Mouse (Mus musculus) induced T-regulatory cell, adult 2 months (primary cell): ENCODE data around the gene Cldn11.
"Not testable (repeated sequence)": the region's sequence is repeated elsewhere in the genome, so short reads cannot be mapped to it uniquely, and the experiment has no call there.

ENCODE experiments used
- DNase-seq: peaks from one replicate; pipeline ENCODE4 v3.0.0-alpha.2; 2012; ENCODE audit warnings: low read depth

The Cldn11 gene

GRCm38 (mm10) chr3:31149706-31150105 is at the start of gene Cldn11:
Gene Cldn11 (plus strand): TSS chr3:31149920.
- no peak for DNase-seq

GRCm38 (mm10) chr3:31100026-31100425 is 49.7 kb upstream of the Cldn11 start:
- DNase-seq, result peak; percentile 48

GRCm38 (mm10) chr3:31100802-31101201 is 48.9 kb upstream of the Cldn11 start:
- no peak for DNase-seq

- peak; percentile 59 for DNase-seq
Measured at GRCm38 (mm10) chr3:31104936-31105335, 44.8 kb upstream of the Cldn11 start.

- DNase-seq, result no peak
Measured at GRCm38 (mm10) chr3:31106597-31106996, 43.1 kb upstream of the Cldn11 start.

- no peak for DNase-seq
Measured at GRCm38 (mm10) chr3:31107674-31108073, 42.0 kb upstream of the Cldn11 start.

- DNase-seq, result peak; percentile 74
Measured at GRCm38 (mm10) chr3:31109108-31109507, 40.6 kb upstream of the Cldn11 start.

GRCm38 (mm10) chr3:31123098-31123497 is 26.6 kb upstream of the Cldn11 start:
- DNase-seq, result no peak

GRCm38 (mm10) chr3:31126303-31126702 is 23.4 kb upstream of the Cldn11 start:
- DNase-seq, result no peak

- DNase-seq, result no peak
Measured at GRCm38 (mm10) chr3:31126848-31127247, 22.9 kb upstream of the Cldn11 start.

GRCm38 (mm10) chr3:31129766-31130165 is 20.0 kb upstream of the Cldn11 start:
- DNase-seq, result no peak

- no peak for DNase-seq
Measured at GRCm38 (mm10) chr3:31133664-31134063, 16.1 kb upstream of the Cldn11 start.

- no peak for DNase-seq
Measured at GRCm38 (mm10) chr3:31134246-31134645, 15.5 kb upstream of the Cldn11 start.

- DNase-seq, result no peak
Measured at GRCm38 (mm10) chr3:31134696-31135095, 15.0 kb upstream of the Cldn11 start.

GRCm38 (mm10) chr3:31136591-31136990 is 13.1 kb upstream of the Cldn11 start:
- not testable (repeated sequence) for DNase-seq

- DNase-seq, result peak; percentile 91
Measured at GRCm38 (mm10) chr3:31138454-31139424, 11.0 kb upstream of the Cldn11 start.

- no peak for DNase-seq
Measured at GRCm38 (mm10) chr3:31141621-31142020, 8.1 kb upstream of the Cldn11 start.

- not testable (repeated sequence) for DNase-seq
Measured at GRCm38 (mm10) chr3:31145222-31145621, 4.5 kb upstream of the Cldn11 start.

GRCm38 (mm10) chr3:31145641-31146290 is 4.0 kb upstream of the Cldn11 start:
- DNase-seq, result peak; percentile 87

- DNase-seq, result no peak
Measured at GRCm38 (mm10) chr3:31148595-31148994, 1.1 kb upstream of the Cldn11 start.

GRCm38 (mm10) chr3:31152108-31152507 is 2.4 kb downstream of the Cldn11 start:
- DNase-seq, result no peak

- no peak for DNase-seq
Measured at GRCm38 (mm10) chr3:31156126-31156525, 6.4 kb downstream of the Cldn11 start.

GRCm38 (mm10) chr3:31157776-31158175 is 8.1 kb downstream of the Cldn11 start:
- no peak for DNase-seq
